Mouse (Mus musculus) olfactory bulb, adult 2 months (tissue): ENCODE measurements around the gene Gm9602. TPM values are rescaled to one million over a fixed set of nuclear protein-coding genes. Genes with fewer than 3 reads are reported as not detected.
"Not testable (repeated sequence)": the region's sequence is repeated elsewhere in the genome, so short reads cannot be mapped to it uniquely, and the experiment has no call there.

Source experiments
- H3K27ac ChIP-seq: fragments of 200-500 bp; 2 replicates; pipeline ENCODE4 v1.5.1; 2012; ENCODE audit warnings: low read depth, low read length; ENCODE audit not compliant: insufficient read depth
- H3K4me1 ChIP-seq: fragments of 200-500 bp; 2 replicates; pipeline ENCODE4 v1.6.1; 2012; ENCODE audit warnings: low read length; ENCODE audit not compliant: control insufficient read depth, insufficient read depth
- H3K4me3 ChIP-seq: fragments of 200-500 bp; 2 replicates; pipeline ENCODE4 v1.5.1; 2012; ENCODE audit warnings: mild to moderate bottlenecking, low read depth, low read length, moderate library complexity; ENCODE audit not compliant: insufficient read depth
- WGBS: fragments of 180-500 bp; shearing (Covaris S2); methylation state at CpG from one replicate; pipeline ENCODE4 v1.1.7; 2018; 5-methylcytosine and 5-hydroxymethylcytosine counted together
- polyA plus RNA-seq: library from polyadenylated mRNA; stranded (reverse); fragments of >200 nt; gene quantifications from 2 replicates; pipeline ENCODE4 v1.2.4, GENCODE M21; 2012; ENCODE audit warnings: low replicate concordance; ENCODE audit not compliant: missing spikeins, insufficient read depth, insufficient read length

The Gm9602 gene
- not detected in 2 replicates for polyA plus RNA-seq

- 100% methylated on average over 1 of the region's 2 CpGs for WGBS
- H3K4me3 ChIP-seq, H3K4me1 ChIP-seq, H3K27ac ChIP-seq: not testable (repeated sequence)
These were observed at the start of gene Gm9602 for GRCm38 (mm10) chr14:4776037-4776436. TSS of gene Gm9602 (plus strand) at chr14:4776337.

- H3K4me1 ChIP-seq, H3K4me3 ChIP-seq, H3K27ac ChIP-seq: not testable (repeated sequence)
- 86% methylated on average over 6 of the region's 6 CpGs for WGBS
These were observed 30.3 kb downstream of the Gm9602 start for GRCm38 (mm10) chr14:4806421-4806820.

- not testable (repeated sequence) for H3K27ac ChIP-seq, H3K4me3 ChIP-seq, H3K4me1 ChIP-seq
- WGBS = 81% methylated on average over 4 of the region's 7 CpGs
These were observed 45.8 kb downstream of the Gm9602 start for GRCm38 (mm10) chr14:4821950-4822349.

Other genes with a start within 250 kb of the Gm9602 start
- gene Gm3047, start 220.9 kb upstream of the Gm9602 start, polyA plus RNA-seq = not detected in 2 replicates
- not detected in 2 replicates for gene Gm8159, start 144.0 kb upstream of the Gm9602 start, polyA plus RNA-seq
- not detected in 2 replicates for gene Gm3239, start 112.1 kb upstream of the Gm9602 start, polyA plus RNA-seq
- gene Gm7876, start 67.1 kb upstream of the Gm9602 start, polyA plus RNA-seq = not detected in 2 replicates
- gene Gm3252, start 49.6 kb upstream of the Gm9602 start, polyA plus RNA-seq = not detected in 2 replicates
- gene Gm3269, start 61.8 kb downstream of the Gm9602 start, polyA plus RNA-seq = not detected in 2 replicates
- gene Gm3264, start 79.2 kb downstream of the Gm9602 start, polyA plus RNA-seq = not detected in 2 replicates
- gene Gm3278, start 116.1 kb downstream of the Gm9602 start, polyA plus RNA-seq = not detected in 2 replicates
- not detected in 2 replicates for gene Gm8297, start 207.6 kb downstream of the Gm9602 start, polyA plus RNA-seq
- gene Gm3298, start 239.6 kb downstream of the Gm9602 start, polyA plus RNA-seq = not detected in 2 replicates